Mouse (Mus musculus) lung, adult 2 months (tissue): ENCODE results near the gene Ccl6.

ENCODE experiments used
- CTCF ChIP-seq: fragments of 200-500 bp; IDR thresholded peaks from 2 replicates; pipeline ENCODE4 v1.5.1; 2011; ENCODE audit warnings: mild to moderate bottlenecking, low read length, control low read depth; ENCODE audit not compliant: insufficient read depth
- POLR2A ChIP-seq: fragments of 200-500 bp; IDR thresholded peaks from 2 replicates; pipeline ENCODE4 v1.6.1; 2011; ENCODE audit warnings: low read depth, mild to moderate bottlenecking, control low read depth, low read length, borderline replicate concordance; ENCODE audit errors: extremely low read depth

GRCm38 (mm10) chr11:83616586-83616985, 23.7 kb upstream of the Ccl6 start:
- TF ChIP-seq CTCF (no peak), POLR2A (no peak)
